Mouse (Mus musculus) thymus, adult 2 months (tissue): ENCODE measurements at regions not wholly inside any gene's neighbourhood (a gene's known extent, or its start where the extent isn't known, plus 50 kb on each side); places are given as distances from the start of the nearest gene placed in this dataset.

Source experiments
- DNase-seq: peaks from one replicate; pipeline ENCODE4 v3.0.0; 2021
- H3K27ac ChIP-seq: fragments of 200-500 bp; 2 replicates; pipeline ENCODE4 v1.5.1; 2012; ENCODE audit warnings: low read length, control low read depth; ENCODE audit not compliant: control insufficient read depth, insufficient read depth
- H3K27me3 ChIP-seq: fragments of 200-500 bp; 2 replicates; pipeline ENCODE4 v1.6.1; 2012; ENCODE audit warnings: mild to moderate bottlenecking, low read length, moderate library complexity, mixed read lengths; ENCODE audit not compliant: control insufficient read depth, insufficient read depth
- H3K36me3 ChIP-seq: fragments of 200-500 bp; 2 replicates; pipeline ENCODE4 v1.6.1; 2012; ENCODE audit warnings: mild to moderate bottlenecking, low read length, moderate library complexity; ENCODE audit not compliant: control insufficient read depth, insufficient read depth
- H3K4me1 ChIP-seq: fragments of 200-500 bp; replicated peaks from 2 replicates; pipeline ENCODE4 v1.6.1; 2012; ENCODE audit warnings: low read length; ENCODE audit not compliant: control insufficient read depth, insufficient read depth
- H3K4me3 ChIP-seq: fragments of 200-500 bp; 2 replicates; pipeline ENCODE4 v1.5.1; 2012; ENCODE audit warnings: mild to moderate bottlenecking, low read length, control low read depth, moderate library complexity; ENCODE audit not compliant: control insufficient read depth, insufficient read depth
- CTCF ChIP-seq: fragments of 200-500 bp; IDR thresholded peaks from 2 replicates; pipeline ENCODE4 v1.5.1; 2012; ENCODE audit warnings: mild to moderate bottlenecking, control low read depth, low read length, moderate library complexity, borderline replicate concordance; ENCODE audit not compliant: control insufficient read depth, poor library complexity, insufficient read depth; ENCODE audit errors: extremely low read depth
- POLR2A ChIP-seq: fragments of 200-500 bp; IDR thresholded peaks from 2 replicates; pipeline ENCODE4 v1.6.1; 2012; ENCODE audit warnings: mild to moderate bottlenecking, low read length, control low read depth, moderate library complexity; ENCODE audit not compliant: control insufficient read depth, poor library complexity, insufficient read depth; ENCODE audit errors: extremely low read depth
- WGBS: fragments of 180-500 bp; shearing (Covaris S2); methylation state at CpG from one replicate; pipeline ENCODE4 v1.1.7; 2018; 5-methylcytosine and 5-hydroxymethylcytosine counted together

DNA sequence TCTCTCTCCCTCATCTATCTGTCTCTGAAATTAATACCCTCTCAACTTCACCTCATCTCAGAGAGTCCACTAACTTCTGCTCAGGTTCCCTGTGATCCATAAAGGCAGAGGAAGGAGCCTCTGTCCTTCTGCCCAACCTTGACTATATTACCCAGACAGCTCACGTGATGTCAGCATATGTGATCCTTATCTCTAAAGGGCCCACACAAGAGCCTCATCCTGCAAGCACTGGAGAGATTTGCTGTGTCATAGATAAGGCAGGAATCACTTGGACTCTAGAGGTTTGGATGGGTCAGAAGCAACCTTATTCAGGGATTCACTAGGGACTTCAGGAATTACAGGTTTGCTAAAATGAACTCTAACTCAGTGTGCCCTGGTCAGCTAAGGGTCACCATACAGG, 315.3 kb upstream of the Kdm8 start:
- Histone ChIP-seq H3K27me3 (no peaks in the 10 kb centered on the region), H3K4me1 (no peaks in the 10 kb centered on the region), H3K4me3 (no peak overlapping the region), H3K27ac (no peak overlapping the region), H3K36me3 (no peaks in the 10 kb centered on the region)
- 27% methylated on average over 1 of the region's 1 CpGs for WGBS
- no peak for TF ChIP-seq POLR2A
- no peak for TF ChIP-seq CTCF
- DNase-seq, result no peak

GRCm38 (mm10) chr7:125131968-125132367, 312.5 kb upstream of the Kdm8 start:
- Histone ChIP-seq H3K27me3 (no peaks in the 10 kb centered on the region), H3K36me3 (no peaks in the 10 kb centered on the region), H3K4me1 (no peaks in the 10 kb centered on the region), H3K4me3 (no peak overlapping the region), H3K27ac (no peak overlapping the region)
- TF ChIP-seq CTCF (no peak), POLR2A (no peak)
- no peak for DNase-seq
- WGBS, result 74% methylated on average over 1 of the region's 1 CpGs

DNA sequence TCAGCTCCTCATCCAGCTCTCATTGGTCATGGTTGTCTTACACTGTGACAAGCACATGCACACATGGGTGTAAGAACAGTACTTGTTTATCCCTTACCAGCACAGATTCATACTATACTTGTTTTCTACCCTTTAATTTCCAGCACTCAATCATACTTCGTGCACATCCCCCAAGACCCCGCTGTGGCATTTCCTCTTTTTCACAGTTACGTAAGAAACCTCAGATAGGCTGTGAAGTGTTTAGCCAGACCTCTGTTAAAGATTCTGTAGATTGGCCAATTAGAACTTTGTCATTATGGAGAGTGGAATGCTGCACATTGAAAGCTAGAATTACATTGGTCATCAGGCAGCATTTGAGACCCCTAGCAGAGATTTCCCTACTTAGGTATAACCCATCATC, 305.9 kb upstream of the Kdm8 start:
- no peaks in the 10 kb centered on the region for H3K4me1 ChIP-seq
- 3% methylated on average over 3 of the region's 3 CpGs for WGBS
- no peaks in the 10 kb centered on the region for H3K36me3 ChIP-seq
- H3K4me3 ChIP-seq, result no peak overlapping the region
- H3K27me3 ChIP-seq, result no peaks in the 10 kb centered on the region
- no peak for DNase-seq
- H3K27ac ChIP-seq, result no peak overlapping the region
- no peak for TF ChIP-seq CTCF
- TF ChIP-seq POLR2A, result no peak

DNA sequence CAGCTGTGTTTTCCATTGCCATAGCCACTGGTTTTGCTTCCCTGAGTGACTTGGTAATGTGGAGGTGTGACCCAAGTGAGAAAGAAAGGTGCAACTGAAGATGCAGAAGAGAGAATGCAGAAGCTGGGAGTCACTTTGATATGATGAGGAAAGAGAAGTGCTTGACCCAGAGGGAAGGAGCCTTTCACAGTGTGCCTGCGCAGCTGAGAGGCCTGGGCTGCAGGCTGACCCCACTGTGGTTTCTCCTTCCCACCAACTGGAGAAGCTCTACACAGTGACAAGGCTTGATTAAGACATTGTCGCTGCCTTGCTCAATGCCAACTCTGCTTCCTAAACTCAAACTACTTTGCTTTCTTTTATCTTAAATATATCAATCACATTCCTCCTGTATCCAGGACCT, 305.3 kb upstream of the Kdm8 start:
- Histone ChIP-seq H3K36me3 (no peaks in the 10 kb centered on the region), H3K27me3 (no peaks in the 10 kb centered on the region), H3K27ac (no peak overlapping the region), H3K4me1 (no peaks in the 10 kb centered on the region), H3K4me3 (no peak overlapping the region)
- TF ChIP-seq POLR2A (no peak), CTCF (no peak)
- WGBS, result 9% methylated on average over 2 of the region's 2 CpGs
- DNase-seq, result no peak

DNA sequence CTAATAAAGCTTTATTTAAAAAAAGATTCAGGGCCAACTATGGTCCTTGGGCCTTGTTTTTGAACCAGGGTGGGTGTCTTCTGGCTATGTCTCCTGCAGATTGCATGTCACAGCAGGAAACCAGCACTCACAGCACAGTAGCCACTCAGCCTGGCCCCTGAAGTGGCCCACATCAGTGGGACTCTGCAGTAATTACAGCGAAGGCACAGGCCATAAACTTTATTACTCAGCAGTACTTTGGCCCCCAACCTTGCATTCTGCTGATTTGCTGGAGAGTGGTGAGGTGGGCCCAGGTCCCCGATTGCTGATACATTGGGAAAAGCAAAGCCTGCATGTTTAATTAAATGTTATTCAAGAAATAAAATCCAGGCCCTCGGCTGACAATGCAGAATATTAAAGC, 303.6 kb upstream of the Kdm8 start:
- Histone ChIP-seq H3K4me1 (no peaks in the 10 kb centered on the region), H3K27ac (no peak overlapping the region), H3K27me3 (no peaks in the 10 kb centered on the region), H3K36me3 (no peaks in the 10 kb centered on the region), H3K4me3 (no peak overlapping the region)
- no peak for DNase-seq
- TF ChIP-seq POLR2A (no peak), CTCF (no peak)
- WGBS, result 75% methylated on average over 3 of the region's 3 CpGs

DNA sequence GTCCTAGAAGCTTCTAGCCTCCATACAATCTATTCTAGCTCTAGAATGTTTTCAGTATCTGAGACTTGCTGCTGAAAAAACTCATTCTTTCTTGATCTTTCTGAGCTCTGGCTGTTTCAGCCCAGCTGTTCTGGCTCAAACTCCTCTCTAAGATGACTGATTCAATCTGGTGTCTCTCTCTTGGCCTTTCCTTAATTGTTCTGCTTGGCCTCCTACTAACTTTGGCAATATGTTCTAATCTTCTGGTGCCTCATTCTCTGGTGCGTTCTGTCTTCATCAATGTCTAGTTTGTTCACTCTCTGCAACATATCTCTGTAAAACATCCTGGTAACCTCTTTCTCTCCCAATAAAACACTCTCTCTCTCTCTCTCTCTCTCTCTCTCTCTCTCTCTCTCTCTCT, 302.6 kb upstream of the Kdm8 start:
- Histone ChIP-seq H3K4me1 (no peaks in the 10 kb centered on the region), H3K27me3 (no peaks in the 10 kb centered on the region), H3K27ac (no peak overlapping the region), H3K36me3 (no peaks in the 10 kb centered on the region), H3K4me3 (no peak overlapping the region)
- no peak for TF ChIP-seq POLR2A
- TF ChIP-seq CTCF, result no peak
- WGBS, result 88% methylated on average over 1 of the region's 1 CpGs
- no peak for DNase-seq

DNA sequence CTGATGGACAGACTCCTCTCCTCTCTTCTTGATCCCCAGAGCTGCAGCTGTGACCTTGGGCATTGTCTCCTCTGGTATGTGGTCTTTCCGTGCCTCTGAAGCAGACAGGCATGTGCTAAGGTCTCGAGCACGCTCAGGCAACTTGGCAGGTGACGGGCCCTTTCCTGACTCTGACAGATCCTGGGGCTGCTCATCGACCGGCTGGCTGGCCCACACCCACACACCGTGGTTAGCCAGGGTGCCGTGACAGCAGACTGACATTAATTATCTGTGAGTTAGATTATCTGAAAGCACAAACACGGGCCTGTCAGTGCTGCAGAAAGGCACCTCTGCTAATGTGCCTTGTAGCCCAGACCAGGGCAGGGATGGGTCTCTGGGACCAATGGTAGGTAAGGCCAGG, 298.5 kb upstream of the Kdm8 start:
- Histone ChIP-seq H3K27me3 (no peaks in the 10 kb centered on the region), H3K4me3 (no peak overlapping the region), H3K4me1 (no peaks in the 10 kb centered on the region), H3K36me3 (no peaks in the 10 kb centered on the region), H3K27ac (no peak overlapping the region)
- WGBS, result 30% methylated on average over 9 of the region's 9 CpGs
- DNase-seq, result no peak
- TF ChIP-seq POLR2A (no peak), CTCF (no peak)
